Mouse (Mus musculus) WW6 (cell line): ENCODE data around the gene Mfsd6.

Experiments used
- DNase-seq: peaks from one replicate; pipeline ENCODE4 v3.0.0-alpha.2; 2013; ENCODE audit warnings: low read depth, low spot score

The Mfsd6 gene

GRCm38 (mm10) chr1:52640266-52640665 is 87.0 kb downstream of the Mfsd6 start:
- no peak for DNase-seq

DNA sequence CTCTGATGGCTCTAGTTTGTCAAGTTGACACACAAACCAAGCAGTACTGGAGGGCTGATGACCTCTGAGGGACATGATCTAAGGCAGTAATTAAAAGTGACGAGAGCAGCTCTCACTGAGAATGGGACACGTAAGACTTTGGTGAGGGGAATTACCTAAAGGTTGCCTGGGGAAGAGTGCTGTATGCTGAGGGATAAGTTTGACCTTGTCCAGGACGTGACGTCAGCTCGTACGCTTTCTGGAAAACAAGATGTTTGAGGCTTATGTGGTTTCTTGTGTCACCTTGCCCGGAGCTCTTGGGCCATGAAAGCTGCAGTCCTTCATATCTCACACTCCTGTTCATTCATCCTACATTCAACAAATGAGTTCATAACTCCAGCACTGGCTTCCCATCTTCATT is 88.2 kb downstream of the Mfsd6 start:
- no peak for DNase-seq

DNA sequence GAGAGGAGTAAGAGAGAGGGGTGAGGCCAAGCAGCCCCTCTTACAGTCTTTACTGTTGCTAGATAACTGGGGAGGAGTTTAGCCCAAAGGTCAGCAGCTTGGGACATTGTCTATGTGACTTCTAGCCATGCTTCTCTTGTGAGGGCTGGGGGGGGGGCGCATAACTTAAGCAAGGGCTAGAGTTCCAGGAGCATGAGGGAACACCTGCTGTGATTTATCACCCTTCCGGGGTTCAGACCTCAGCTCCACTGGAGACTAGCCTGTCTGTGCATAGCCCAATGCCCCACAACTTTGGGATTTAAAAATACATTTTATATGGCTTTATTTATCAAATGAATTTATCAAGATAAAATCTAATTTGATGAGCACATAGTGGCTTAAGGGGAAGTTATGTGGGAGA is 89.2 kb downstream of the Mfsd6 start:
- no peak for DNase-seq

DNA sequence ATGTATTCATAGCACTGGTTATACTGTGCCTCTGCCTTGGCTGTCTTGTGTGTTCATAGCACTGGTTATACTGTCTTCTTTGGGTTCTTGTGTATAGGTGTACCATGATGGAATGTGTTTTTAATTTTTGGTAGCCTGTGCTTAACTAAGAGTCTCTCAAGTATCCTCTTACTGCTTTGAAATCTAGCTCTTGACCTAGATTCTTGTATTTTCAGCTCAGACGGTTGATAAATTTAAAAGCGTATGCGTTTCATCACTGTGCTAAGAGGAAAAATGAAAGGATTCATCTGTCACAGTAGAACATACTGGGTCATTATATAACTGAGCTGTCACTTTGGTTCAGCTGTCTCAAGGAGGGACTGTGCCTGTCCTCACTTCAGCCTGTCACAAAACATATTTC is 91.3 kb downstream of the Mfsd6 start:
- no peak for DNase-seq

DNA sequence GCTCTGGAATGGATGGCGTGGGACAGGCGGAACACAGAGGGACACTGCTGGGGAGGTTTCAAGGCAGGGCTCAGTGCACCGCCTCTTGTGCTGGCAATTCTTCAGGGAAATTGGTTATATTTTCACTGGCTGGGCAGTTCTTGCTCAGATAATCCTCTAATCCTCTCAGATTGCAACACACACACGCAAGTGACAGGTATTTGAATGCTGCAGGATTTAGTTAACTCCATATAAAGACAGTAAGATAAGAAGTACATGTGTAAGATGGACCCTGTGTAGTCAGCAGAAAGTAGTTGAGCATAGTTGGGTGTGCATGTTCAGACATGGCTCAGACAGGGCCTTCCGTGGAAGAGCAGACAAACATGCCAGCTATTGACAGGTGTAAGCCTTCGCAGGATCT is 93.0 kb downstream of the Mfsd6 start:
- DNase-seq = no peak

DNA sequence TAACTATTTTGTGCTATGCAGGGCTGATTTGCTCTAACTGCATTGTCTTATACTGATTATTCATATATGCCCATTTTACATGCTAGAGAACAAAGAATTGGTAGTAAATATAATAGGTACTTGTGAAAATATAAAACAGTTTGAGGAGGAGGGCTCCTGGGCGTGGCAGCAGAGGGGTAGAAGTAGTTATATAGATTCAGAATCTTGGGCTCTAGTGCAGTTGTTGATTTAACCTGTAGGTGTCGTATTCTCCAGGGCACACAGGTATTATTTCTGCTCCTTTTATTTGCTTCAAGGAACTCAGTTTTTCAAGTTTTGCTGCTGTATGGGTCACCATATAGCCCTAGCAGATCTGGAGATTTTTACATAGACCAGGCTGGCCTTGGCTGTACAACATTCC is 95.7 kb downstream of the Mfsd6 start:
- DNase-seq = peak; percentile 4

GRCm38 (mm10) chr1:52630937-52631299 is 96.3 kb downstream of the Mfsd6 start:
- DNase-seq = peak; percentile 9

DNA sequence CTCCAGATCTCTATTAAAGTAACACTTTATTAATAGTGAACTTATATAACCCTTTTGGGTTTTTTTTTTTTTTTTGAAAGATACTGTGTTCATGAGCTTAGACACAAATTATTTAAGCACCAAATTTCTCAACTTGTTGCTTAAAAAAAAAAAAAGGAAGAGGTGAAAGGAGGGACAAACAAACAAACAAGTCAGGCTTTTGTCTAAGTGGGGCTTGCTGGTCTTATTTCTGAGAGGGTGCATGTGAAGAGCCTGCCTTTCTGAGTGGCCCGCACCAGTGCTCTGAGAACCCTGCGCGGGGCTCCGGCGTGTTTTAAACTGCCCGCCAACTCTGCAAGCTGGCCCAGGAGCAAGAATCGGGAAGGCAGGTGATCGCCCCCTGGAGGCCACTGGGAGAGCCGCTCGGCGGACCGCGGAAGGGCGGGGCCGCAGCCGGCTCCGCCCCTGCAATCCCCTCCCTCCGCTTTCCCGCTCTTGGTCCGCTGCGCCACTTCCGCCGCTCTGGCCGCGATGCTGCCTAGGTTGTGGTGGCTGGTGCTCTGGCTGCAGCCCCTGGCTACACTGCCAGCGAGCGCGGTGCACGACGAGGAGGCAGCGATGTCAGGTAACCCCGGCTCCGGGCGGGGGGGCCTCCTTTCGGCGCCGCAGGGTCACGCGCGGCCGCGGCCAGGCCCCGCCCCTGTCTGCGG is 96.9 kb downstream of the Mfsd6 start, which contains the start of gene Nemp2:
Gene Nemp2, plus strand, starts transcription at position 456 of the 689 bp plus-strand sequence.
- DNase-seq = peak; percentile 57

- no peak for DNase-seq
These were observed 106.8 kb downstream of the Mfsd6 start for GRCm38 (mm10) chr1:52620442-52620841.

GRCm38 (mm10) chr1:52618217-52618616 is 109.0 kb downstream of the Mfsd6 start:
- DNase-seq = no peak

DNA sequence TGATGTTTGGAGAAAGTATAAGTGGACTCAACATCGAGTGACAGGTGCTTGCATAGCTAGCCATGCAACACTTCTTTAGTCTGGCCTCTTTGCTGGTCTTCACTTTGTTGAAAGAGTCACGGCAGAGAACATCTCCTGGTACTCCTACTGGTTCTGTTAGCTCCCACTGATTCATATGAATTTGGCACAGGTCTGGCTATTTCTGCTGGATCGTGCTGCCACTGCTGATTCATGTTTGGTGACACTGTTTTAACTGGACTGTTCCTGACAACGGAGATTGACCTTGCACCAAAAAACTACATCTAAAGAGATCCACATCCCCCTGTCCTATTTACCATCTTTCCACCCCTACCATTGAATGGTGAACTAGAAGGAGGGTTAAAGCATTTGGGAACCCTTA is 118.8 kb downstream of the Mfsd6 start:
- DNase-seq = no peak

DNA sequence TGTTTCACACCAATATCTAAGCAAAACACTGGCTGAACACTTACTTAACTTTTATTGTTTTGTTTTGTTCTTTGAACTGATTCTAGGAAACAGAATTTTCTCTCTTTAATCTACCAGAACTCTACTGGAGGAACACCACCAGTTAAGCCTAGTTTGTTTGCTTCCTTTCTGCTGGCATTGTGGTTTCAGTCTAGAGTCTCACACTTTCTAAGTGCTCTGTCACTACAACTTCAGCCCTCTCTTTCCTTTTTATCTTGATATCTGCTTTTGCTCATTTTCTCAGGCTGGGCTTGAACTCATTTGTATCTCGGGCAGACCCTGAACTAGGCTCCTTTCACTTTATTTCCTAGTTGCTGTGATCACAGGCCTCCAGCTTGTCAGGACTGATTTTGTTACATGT is 119.6 kb downstream of the Mfsd6 start:
- DNase-seq = no peak
